Mouse (Mus musculus) hindbrain, embryonic 10.5 days (tissue): ENCODE data around the gene Smim1. TPM values are rescaled to one million over a fixed set of nuclear protein-coding genes. Genes with fewer than 3 reads are reported as not detected.
A peak's percentile ranks its signal among the peaks of the same experiment; 100 is the strongest.

Source experiments
- DNase-seq: peaks from one replicate; pipeline ENCODE4 v3.0.0-alpha.2; 2017; ENCODE audit warnings: low spot score
- H3K27ac ChIP-seq: fragments of 300-500 bp; sonication (generic); 2 replicates; pipeline ENCODE4 v1.5.1; 2016; ENCODE audit warnings: mild to moderate bottlenecking, moderate library complexity
- H3K27me3 ChIP-seq: fragments of 300-500 bp; sonication (generic); 2 replicates; pipeline ENCODE4 v1.6.1; 2016; ENCODE audit warnings: mild to moderate bottlenecking; ENCODE audit not compliant: poor library complexity, insufficient read depth, severe bottlenecking
- H3K36me3 ChIP-seq: fragments of 300-500 bp; sonication (generic); 2 replicates; pipeline ENCODE4 v1.6.1; 2016; ENCODE audit warnings: mild to moderate bottlenecking, moderate library complexity
- H3K4me1 ChIP-seq: fragments of 300-500 bp; sonication (generic); replicated peaks from 2 replicates; pipeline ENCODE4 v1.6.1; 2016; ENCODE audit warnings: mild to moderate bottlenecking
- H3K4me3 ChIP-seq: fragments of 300-500 bp; sonication (generic); 2 replicates; pipeline ENCODE4 v1.5.1; 2016; ENCODE audit warnings: mild to moderate bottlenecking, moderate library complexity
- H3K9me3 ChIP-seq: fragments of 300-500 bp; sonication (generic); 2 replicates; pipeline ENCODE4 v1.6.1; 2016; ENCODE audit warnings: mild to moderate bottlenecking, moderate library complexity
- WGBS: fragments of 180-500 bp; shearing (Covaris S2); methylation state at CpG from one replicate; pipeline ENCODE4 v1.1.7; 2016; 5-methylcytosine and 5-hydroxymethylcytosine counted together
- polyA plus RNA-seq: library from polyadenylated mRNA; unstranded; fragments of >200 nt; fragmentation: Nextera tagmentation; extraction: Ambion mirVana; gene quantifications from 2 replicates; pipeline ENCODE4 v1.2.1, GENCODE M21; 2016

Gene Smim1
- polyA plus RNA-seq, 1 experiment from 2014 or later = 25.9 TPM

DNA sequence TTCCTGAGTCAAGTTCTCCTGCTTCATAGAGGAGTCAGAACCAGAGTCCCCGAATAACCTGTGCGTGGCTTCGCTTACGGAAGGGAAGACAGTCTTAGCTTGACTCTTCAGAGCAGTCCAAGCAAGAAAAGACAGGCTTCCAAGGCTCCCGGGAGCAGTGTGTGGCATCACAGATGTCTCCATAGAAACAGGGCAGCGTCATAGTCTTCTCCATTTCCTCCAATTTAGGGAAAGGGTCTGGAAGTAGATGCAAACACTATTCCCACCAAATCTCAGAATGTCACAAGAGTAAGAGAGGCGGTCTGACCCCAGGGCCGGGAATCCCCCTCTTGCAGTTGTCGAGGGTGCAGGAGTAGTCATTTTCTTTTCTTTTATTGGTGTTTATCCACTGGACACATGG lies 16.5 kb upstream of the Smim1 start, which contains the start of gene Ccdc27:
Gene Ccdc27 (minus strand): TSS at position 101 of the 400 bp plus-strand sequence.
- Histone ChIP-seq H3K27ac (no peak within 1 kb of the TSS), H3K9me3 (no peaks in the 10 kb centered on the region), H3K36me3 (no peaks in the 10 kb centered on the region), H3K4me1 (no peaks in the 10 kb centered on the region), H3K27me3 (peaks cover 4% of the 10 kb centered on the region; the same call in 1 of the 2 replicates), H3K4me3 (no peak within 1 kb of the TSS)
- 86% methylated on average over 9 of the region's 9 CpGs for WGBS
- no peak for DNase-seq

GRCm38 (mm10) chr4:154037123-154037522 lies 11.1 kb upstream of the Smim1 start:
- Histone ChIP-seq H3K36me3 (no peaks in the 10 kb centered on the region), H3K9me3 (no peaks in the 10 kb centered on the region), H3K27ac (no peak overlapping the region), H3K4me3 (no peak overlapping the region), H3K4me1 (no peaks in the 10 kb centered on the region), H3K27me3 (peaks cover 1% of the 10 kb centered on the region; the same call in 1 of the 2 replicates)
- DNase-seq = no peak
- 46% methylated on average over 3 of the region's 3 CpGs for WGBS

DNA sequence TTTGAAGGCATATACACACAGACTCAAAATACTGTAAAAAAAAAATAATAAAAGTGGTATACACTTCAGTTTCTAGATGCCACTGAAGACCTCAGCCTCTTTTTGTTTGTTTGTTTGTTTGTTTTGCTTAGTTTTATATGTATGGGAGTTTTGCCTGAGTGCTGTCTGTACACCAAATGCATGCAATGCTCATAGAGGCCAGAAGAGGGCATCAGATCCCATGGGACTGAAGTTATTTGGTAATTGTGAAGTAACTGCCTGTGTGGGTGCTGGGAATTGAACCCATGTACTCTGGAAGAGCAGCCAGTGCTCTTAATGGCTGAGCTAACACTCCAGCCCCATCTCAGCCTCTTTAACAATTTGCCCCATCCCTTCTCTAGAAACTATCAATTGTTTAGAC lies 2.6 kb upstream of the Smim1 start:
- no peak overlapping the region for H3K27ac ChIP-seq
- no peaks in the 10 kb centered on the region for H3K9me3 ChIP-seq
- H3K27me3 ChIP-seq = peaks cover 40% of the 10 kb centered on the region
- no peaks in the 10 kb centered on the region for H3K36me3 ChIP-seq
- H3K4me1 ChIP-seq = peaks cover 31% of the 10 kb centered on the region
- no peak overlapping the region for H3K4me3 ChIP-seq
- DNase-seq = no peak

DNA sequence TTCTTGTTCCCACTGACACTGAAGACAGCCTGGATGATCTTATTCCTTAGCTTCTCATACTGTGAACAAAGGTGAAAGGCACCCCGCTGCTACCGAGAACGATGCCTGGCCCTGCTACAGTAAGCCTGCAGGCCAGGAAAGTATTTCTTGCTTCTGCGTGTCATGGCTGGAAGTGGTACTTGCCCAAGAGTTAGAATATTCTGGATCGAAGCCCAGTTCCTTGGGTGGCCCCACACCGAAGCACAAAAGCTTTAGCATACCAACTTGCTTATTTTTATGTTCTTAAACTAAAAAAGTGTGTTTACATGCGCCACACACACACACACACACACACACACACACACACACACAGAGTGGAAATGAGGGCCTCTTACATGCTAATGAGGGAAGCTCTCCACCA lies 2.0 kb upstream of the Smim1 start:
- Histone ChIP-seq H3K4me3 (no peak overlapping the region), H3K9me3 (no peaks in the 10 kb centered on the region), H3K27me3 (peaks cover 41% of the 10 kb centered on the region), H3K36me3 (no peaks in the 10 kb centered on the region), H3K4me1 (peaks cover 37% of the 10 kb centered on the region), H3K27ac (no peak overlapping the region)
- DNase-seq = no peak
- WGBS = 82% methylated on average over 7 of the region's 7 CpGs

GRCm38 (mm10) chr4:154026441-154026761 lies 371 bp upstream of the Smim1 start:
- Histone ChIP-seq H3K27me3 (peaks cover 41% of the 10 kb centered on the region), H3K4me3 (peak overlapping the region; percentile 49), H3K27ac (peak overlapping the region; percentile 80), H3K4me1 (peaks cover 37% of the 10 kb centered on the region), H3K36me3 (peaks cover 13% of the 10 kb centered on the region), H3K9me3 (no peaks in the 10 kb centered on the region)
- no peak for DNase-seq
- 28% methylated on average over 2 of the region's 2 CpGs for WGBS

DNA sequence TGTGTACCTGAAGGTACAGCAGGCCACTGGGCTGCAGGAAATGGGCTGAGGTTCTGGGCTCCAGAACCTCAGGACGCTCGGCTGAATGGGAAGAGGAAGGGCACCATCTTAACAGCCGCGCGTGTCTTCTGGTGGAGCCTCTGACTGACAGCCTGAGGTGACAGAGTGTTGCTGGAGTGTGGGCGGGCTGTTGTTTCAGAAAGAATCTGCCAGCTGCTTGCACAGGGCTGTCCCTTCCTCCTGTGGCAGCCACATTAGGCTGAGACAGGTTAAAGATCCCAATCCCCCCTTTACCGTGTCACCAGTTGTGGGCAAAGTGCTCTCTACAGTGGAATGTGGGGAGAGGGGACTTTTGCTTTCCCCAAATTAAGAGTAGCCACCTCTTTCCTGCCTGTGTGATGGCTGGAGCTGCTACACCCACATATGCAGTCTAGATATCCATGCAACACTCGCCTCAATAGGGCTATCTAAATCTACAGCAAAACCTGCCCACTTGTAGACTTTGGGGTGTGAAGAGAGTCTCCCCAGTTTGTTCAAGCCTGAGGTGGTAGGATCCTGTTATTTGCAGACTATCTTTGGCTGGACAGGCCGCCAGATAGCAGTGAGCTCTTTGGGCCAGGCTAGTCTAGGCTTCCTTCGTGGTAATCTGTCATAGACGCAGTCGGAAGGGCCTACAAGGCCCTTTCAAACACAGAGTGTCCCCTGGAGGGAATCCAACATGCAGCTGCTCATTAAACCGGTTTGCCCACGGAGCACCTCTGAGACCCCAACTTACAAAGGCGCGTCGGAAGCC lies 1.1 kb downstream of the Smim1 start:
- 38% methylated on average over 17 of the region's 17 CpGs for WGBS
- Histone ChIP-seq H3K36me3 (peaks cover 27% of the 10 kb centered on the region), H3K27ac (0 out of 2 replicates have a peak overlapping the region, but pooled peaks have one; percentile 80), H3K9me3 (no peaks in the 10 kb centered on the region), H3K27me3 (peaks cover 41% of the 10 kb centered on the region), H3K4me3 (peak overlapping the region; percentile 49), H3K4me1 (peaks cover 37% of the 10 kb centered on the region)
- DNase-seq = no peak

DNA sequence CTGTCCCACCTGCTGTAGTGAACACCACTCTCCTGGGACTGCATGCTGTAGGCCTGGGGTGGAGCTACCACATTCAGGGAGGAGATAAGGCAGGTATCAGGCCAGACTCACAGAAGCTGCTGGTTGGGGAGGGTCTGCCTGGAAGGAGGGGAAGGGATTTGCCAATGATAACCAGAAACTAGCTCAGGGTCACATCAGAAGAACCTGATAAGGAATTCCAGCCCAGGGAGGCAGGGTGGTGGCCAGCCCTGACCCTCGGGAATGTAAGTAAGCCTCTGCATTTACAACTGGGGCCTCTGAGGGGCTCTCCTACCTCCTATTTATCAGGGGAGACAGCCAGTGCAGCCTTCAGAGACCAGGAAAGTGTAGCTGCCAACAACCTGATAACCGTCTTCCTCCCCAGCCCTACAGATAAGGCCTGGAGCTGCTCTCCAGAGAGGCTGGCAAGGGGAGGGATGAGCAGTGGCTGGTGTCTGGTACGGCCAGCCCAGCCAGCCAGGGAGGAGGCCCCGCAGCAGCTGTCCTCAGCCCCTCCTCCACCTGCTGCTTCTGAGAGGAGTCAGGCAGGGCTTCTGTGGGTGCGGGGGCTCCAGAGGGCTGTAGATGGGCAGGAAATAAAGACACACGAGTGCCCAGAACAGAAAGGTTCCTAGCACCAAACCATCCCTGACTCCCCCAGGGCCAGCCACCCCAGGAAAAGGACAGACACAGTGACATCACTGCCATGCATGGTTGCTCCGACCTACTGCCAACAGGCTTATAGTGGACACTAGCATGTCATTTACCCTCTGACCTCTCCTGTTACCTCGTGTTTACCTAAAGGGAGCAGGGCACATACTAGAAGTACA lies 2.1 kb downstream of the Smim1 start:
- Histone ChIP-seq H3K9me3 (no peaks in the 10 kb centered on the region), H3K4me3 (peak overlapping the region; percentile 49; the same call in 1 of the 2 replicates), H3K27me3 (peaks cover 41% of the 10 kb centered on the region), H3K4me1 (peaks cover 37% of the 10 kb centered on the region), H3K36me3 (peaks cover 37% of the 10 kb centered on the region), H3K27ac (peak overlapping the region; percentile 53)
- DNase-seq = no peak
- 27% methylated on average over 8 of the region's 8 CpGs for WGBS

DNA sequence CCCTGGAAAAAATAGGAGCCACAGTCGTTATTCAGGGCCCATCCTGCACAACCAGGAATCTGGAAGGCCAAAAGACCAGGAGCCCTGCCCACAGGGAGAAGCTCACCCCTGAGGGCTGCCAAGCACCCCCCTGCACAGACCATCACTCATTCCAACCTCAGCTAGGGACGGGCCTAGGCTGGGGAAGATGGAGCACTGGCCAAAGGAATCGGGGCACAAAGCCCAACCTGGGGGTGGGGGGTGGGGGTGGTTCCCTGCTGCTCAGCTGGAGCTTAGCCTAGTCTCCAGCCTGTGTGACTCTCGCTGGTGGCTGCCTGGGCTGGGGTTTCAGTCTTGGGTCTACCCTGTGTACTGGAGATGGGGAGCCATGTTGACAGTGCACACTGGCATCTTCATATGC lies 3.2 kb downstream of the Smim1 start:
- WGBS = 35% methylated on average over 4 of the region's 4 CpGs
- Histone ChIP-seq H3K36me3 (peaks cover 48% of the 10 kb centered on the region), H3K9me3 (no peaks in the 10 kb centered on the region), H3K4me3 (no peak overlapping the region), H3K27me3 (peaks cover 41% of the 10 kb centered on the region), H3K27ac (0 out of 2 replicates have a peak overlapping the region, but pooled peaks have one; percentile 16), H3K4me1 (peaks cover 37% of the 10 kb centered on the region)
- DNase-seq = no peak

GRCm38 (mm10) chr4:154022407-154022806 lies 3.6 kb downstream of the Smim1 start:
- 78% methylated on average over 4 of the region's 4 CpGs for WGBS
- DNase-seq = no peak

GRCm38 (mm10) chr4:154021432-154021831 lies 4.6 kb downstream of the Smim1 start:
- Histone ChIP-seq H3K4me1 (peaks cover 34% of the 10 kb centered on the region), H3K4me3 (no peak overlapping the region), H3K36me3 (peaks cover 62% of the 10 kb centered on the region), H3K27me3 (peaks cover 28% of the 10 kb centered on the region), H3K9me3 (no peaks in the 10 kb centered on the region), H3K27ac (no peak overlapping the region)
- DNase-seq = no peak
- 92% methylated on average over 9 of the region's 9 CpGs for WGBS

More at GRCm38 (mm10) chr4:154022407-154022806, 3.6 kb downstream of the Smim1 start:
- Histone ChIP-seq H3K4me3 (no peak overlapping the region), H3K9me3 (no peaks in the 10 kb centered on the region), H3K4me1 (peaks cover 37% of the 10 kb centered on the region), H3K27me3 (peaks cover 38% of the 10 kb centered on the region), H3K36me3 (peaks cover 53% of the 10 kb centered on the region), H3K27ac (no peak overlapping the region)

DNA sequence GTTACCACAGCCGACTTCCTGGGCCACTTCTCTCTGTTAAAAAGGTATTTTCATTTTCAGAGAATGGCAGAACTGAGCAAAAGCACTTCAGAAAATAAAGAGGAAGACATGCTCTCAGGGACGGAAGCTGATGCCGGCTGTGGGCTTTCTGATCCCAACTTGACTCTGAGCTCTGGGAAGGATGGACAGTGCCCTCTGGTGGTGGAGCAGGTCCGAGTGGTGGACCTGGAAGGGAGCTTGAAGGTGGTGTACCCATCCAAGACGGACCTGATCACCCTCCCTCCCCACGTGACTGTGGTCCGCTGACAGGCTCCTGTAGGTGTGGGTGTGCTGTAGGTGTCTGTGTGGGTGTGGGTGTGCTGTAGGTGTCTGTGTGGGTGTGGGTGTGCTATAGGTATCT lies 6.5 kb downstream of the Smim1 start:
- Histone ChIP-seq H3K9me3 (no peaks in the 10 kb centered on the region), H3K4me3 (no peak overlapping the region), H3K27me3 (peaks cover 10% of the 10 kb centered on the region), H3K36me3 (peaks cover 81% of the 10 kb centered on the region), H3K4me1 (peaks cover 16% of the 10 kb centered on the region), H3K27ac (no peak overlapping the region)
- 81% methylated on average over 7 of the region's 7 CpGs for WGBS
- no peak for DNase-seq

GRCm38 (mm10) chr4:154015476-154015875 lies 10.6 kb downstream of the Smim1 start:
- H3K27me3 ChIP-seq = no peaks in the 10 kb centered on the region
- H3K9me3 ChIP-seq = no peaks in the 10 kb centered on the region
- 95% methylated on average over 11 of the region's 11 CpGs for WGBS
- peaks cover 35% of the 10 kb centered on the region for H3K4me1 ChIP-seq
- H3K36me3 ChIP-seq = peaks cover 71% of the 10 kb centered on the region
- no peak overlapping the region for H3K27ac ChIP-seq
- no peak for DNase-seq
- H3K4me3 ChIP-seq = no peak overlapping the region
